Mouse (Mus musculus): Measurements from ENCODE around the gene Wwp2.

GRCm38 (mm10) chr8:107470302-107470701 is 34.1 kb downstream of the Wwp2 start:
- no peak for TF ChIP-seq CTCF (conservative IDR thresholded peaks at IDR 0.05; ENCODE audit: insufficient read depth, insufficient read length, low read depth, low read length)
- no peak for TF ChIP-seq POLR2A (IDR thresholded peaks at IDR 0.05; ENCODE audit: low read depth, low read length)

Measured in kidney, adult 2 months (tissue).